Mouse (Mus musculus) bone marrow, adult 2 months (tissue): ENCODE results near the gene Tbck.

ENCODE experiments used
- CTCF ChIP-seq: fragments of 200-500 bp; IDR thresholded peaks from 2 replicates; pipeline ENCODE4 v1.5.1; 2011; ENCODE audit warnings: low read length, control low read depth; ENCODE audit not compliant: control insufficient read depth, insufficient read depth
- POLR2A ChIP-seq: fragments of 200-500 bp; IDR thresholded peaks from 2 replicates; pipeline ENCODE4 v1.6.1; 2011; ENCODE audit warnings: low read depth, mild to moderate bottlenecking, control low read depth, low read length, borderline replicate concordance; ENCODE audit not compliant: control insufficient read depth

DNA sequence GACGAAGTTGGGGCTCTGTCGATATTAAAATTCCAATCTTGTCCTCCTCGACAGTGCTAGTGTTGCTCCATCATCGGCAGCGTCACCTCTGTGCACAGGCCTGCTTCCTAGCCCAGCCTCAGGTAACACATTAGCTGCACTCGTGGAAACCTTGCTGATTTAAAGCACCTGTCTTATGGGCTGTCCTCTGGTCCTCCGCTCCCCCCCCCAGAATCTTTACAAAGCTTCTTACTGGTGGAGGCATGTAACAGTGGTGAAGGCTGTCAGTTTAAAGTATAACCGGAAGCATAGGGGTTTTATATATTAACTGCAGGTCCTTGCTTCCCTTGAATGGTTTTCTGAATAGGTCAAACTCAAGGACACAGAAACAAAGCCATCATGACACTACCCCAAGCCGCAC lies 199.3 kb downstream of the Tbck start:
- TF ChIP-seq POLR2A, result no peak
- no peak for TF ChIP-seq CTCF
